Mouse (Mus musculus): ENCODE measurements around the gene Spdye4c.

Spdye4c gene

DNA sequence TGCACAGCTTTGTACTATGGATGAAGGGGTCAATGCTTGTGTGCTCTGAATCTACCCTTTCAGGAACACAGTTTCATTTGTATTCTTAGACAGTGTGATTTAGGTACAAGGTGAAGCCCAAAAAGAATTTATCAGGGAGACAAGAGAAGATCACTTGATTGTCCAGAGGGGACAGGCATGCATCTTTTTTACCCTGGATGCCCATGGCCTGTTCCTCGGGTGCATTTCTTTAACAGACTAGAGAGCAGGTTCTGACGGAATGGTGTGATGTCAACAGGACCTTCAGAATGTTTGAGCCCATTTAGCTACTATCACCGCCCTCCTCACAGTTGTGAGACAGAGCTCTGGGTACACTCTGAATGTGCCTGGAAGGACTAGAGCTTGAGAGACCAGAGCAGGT, at the start of gene Spdye4c:
Gene Spdye4c (plus strand): TSS at position 301 of the 400 bp plus-strand sequence.
- no peak for DNase-seq (ENCODE audit: extremely low spot score, low spot score)

GRCm38 (mm10) chr2:128543495-128543894, 47.5 kb upstream of the Spdye4c start:
- no peak for DNase-seq (ENCODE audit: extremely low spot score, low spot score)

- peak; percentile 50 for DNase-seq (ENCODE audit: extremely low spot score, low spot score)
Measured at GRCm38 (mm10) chr2:128544421-128545137, 46.4 kb upstream of the Spdye4c start.

DNA sequence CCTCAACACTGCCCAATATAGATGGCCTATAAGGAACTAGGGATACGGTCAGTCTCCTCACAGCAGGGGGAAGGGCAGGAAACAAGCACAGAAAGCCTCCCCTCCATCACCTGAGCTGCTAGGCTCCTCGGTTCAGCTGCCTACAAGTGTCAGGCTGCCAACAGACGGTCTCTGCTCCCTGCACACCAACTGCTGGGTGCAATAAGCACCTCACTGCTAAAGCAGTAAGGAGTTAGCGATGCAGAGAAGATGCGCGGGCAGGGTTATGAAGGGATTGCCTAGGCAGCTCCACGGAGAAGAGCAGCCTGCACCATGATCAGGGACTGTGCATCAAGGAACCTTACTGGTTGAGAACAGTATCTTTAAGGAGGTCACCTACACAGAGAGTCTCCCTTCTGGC, 45.6 kb upstream of the Spdye4c start:
- DNase-seq (ENCODE audit: extremely low spot score, low spot score), result no peak

DNA sequence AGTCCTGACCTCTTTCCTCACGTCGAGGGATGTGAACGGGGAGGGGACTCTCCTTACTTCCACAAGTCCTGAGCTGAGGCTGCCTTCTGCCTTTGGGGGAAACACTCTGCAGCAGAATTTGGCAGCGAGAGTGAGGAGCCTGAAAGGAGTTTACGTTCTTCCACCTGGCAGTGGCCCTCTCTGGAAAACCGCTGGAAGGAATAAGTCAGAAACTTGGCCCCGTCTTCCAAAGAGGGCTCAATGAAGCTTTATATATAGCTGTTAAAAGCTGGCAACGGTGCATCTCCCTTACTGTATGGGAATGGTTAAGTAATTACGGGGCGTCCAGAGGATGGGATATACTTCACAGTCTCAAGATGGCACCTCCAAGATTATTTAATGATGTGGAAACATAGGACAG, 43.9 kb upstream of the Spdye4c start:
- no peak for DNase-seq (ENCODE audit: extremely low spot score, low spot score)

- no peak for DNase-seq (ENCODE audit: extremely low spot score, low spot score)
Measured at GRCm38 (mm10) chr2:128548262-128548661, 42.7 kb upstream of the Spdye4c start.

- peak; percentile 25 for DNase-seq (ENCODE audit: extremely low spot score, low spot score)
Measured at GRCm38 (mm10) chr2:128549561-128549960, 41.4 kb upstream of the Spdye4c start.

DNA sequence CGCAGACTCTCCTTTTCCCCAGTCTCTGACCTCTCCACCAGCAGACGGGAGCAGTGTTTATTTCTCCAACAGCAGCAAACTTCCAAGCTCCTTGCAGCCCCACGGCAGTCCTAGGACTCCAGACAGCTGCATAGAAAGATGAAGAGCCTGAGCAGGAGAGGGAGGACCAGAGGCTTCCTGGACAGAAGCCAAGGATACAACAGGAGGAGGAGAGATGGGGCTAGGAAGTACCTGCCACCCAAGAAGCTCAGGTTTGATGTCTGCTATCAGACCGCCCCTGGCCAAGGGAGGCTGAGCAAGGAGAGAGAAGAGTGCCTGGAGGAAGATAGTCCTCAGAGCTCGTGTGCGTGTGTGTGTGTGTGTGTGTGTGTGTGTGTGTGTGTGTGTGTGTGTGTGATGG, 41.0 kb upstream of the Spdye4c start:
- DNase-seq (ENCODE audit: extremely low spot score, low spot score), result no peak

DNA sequence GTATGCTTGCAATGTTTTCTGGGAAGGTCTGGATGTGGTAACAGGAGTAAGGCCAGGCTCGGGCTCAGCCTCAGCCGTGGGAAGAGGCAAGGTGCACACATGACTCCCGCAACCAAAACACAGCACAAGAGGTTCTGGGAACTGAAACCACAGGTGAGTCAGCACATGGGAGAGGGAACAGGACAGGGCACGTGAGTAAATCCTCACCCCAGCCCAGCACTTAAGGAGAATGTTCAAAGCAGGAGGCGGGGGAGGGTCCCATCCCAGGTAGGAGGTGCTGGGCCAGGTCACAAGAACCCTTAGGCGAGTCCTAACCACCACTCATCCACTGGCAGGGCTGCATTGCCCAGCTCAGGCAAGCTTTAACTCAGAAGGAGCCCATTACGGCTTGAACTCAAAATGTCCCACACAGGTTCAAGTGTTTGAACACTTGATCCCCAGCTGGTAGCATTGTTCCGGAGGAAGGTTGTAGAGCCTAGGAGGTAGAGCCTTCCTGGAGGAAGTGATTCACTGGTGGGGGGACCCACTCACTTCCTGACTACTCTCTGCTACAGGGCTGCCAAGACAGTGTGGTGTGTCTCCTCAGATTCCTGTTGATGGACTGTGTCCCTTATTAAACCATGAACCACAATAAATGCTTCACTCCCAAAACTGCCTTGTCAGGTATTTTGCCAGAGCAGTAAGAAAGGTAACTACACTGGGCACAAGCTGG, 38.8 kb upstream of the Spdye4c start:
- DNase-seq (ENCODE audit: extremely low spot score, low spot score), result no peak

- DNase-seq (ENCODE audit: extremely low spot score, low spot score), result no peak
Measured at GRCm38 (mm10) chr2:128552798-128553720, 38.0 kb upstream of the Spdye4c start.

GRCm38 (mm10) chr2:128555082-128555481, 35.9 kb upstream of the Spdye4c start:
- DNase-seq (ENCODE audit: extremely low spot score, low spot score), result no peak

- DNase-seq (ENCODE audit: extremely low spot score, low spot score), result no peak
Measured at GRCm38 (mm10) chr2:128564195-128564594, 26.8 kb upstream of the Spdye4c start.

GRCm38 (mm10) chr2:128565904-128566303, 25.1 kb upstream of the Spdye4c start:
- DNase-seq (ENCODE audit: extremely low spot score, low spot score), result no peak

DNA sequence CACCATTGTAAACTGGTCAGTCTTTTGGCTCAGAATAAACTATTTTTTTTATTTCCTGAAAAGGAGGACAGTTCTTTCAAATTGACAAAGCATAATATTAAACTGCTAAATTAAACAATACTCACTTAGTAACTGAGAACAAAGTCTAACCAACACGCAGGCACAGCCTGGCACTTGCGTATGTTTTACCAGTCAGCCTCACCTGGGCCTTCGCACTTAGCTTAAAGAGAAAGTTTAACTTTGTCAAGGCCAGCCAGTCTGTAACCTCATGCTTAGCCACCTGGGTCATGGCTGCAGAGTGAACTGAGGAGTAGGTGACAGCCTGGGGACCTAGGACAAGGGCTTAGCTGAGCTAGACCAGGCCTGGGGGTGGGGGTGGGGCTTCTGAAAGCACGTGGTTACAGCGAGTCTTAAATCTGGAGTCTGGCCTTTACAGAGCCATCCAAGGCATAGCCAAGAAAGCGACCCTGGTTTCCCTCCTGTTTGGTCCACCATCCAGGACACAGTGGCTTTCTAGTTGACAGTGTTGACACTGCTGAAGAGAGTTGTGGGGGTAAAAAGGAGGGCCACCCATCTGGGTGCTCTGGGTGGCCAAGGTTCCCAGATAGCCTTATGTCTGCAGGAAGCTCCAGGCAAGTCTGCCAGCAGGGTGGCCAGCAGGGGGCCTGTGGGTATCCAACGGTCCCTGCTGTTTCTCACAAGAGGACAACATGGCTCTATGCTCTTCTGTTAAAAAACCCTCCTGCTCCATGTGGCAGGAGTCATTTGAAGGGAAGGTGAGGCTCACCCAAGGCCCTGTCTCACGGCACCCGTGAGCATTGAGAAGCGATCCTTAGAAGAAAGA, 24.5 kb upstream of the Spdye4c start:
- DNase-seq (ENCODE audit: extremely low spot score, low spot score), result no peak

DNA sequence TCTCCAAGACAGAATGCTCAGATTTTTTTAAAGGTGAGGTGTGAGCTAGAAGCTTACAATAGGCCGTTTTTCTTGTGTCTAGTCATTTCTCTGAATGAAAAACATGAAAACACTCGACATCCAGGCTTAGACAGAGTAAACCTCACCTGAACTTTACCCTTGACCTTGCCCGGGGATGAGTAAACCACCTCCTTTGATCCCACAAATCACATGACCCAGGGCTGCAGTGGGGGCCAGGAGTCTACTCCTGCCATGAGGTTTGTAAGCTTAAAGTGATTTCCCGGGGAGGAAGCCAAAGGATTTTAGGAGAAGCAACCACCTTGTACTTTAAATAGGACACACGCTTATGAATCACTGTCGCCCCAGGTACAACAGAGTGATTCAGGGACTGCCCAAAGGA, 23.0 kb upstream of the Spdye4c start:
- no peak for DNase-seq (ENCODE audit: extremely low spot score, low spot score)

GRCm38 (mm10) chr2:128568490-128568889, 22.5 kb upstream of the Spdye4c start:
- DNase-seq (ENCODE audit: extremely low spot score, low spot score), result no peak

DNA sequence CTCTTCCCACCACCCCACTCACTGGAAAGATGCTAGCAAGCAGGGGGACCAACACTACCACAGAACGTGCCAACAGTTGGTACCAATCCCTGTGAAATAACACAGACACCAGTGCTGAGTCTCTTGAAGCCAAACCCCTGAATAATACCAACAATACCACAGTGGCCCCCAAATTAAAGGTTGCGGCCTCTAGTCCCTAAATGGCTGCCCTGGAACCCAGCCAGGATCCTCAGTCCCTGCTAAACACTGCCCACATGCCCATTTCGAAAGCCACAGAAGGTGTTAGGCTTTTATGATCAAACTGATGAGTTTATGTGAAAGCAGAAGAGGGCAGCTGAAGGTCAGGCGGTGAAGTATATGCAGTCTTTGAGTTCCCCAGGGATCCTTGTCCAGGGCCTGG, 20.0 kb upstream of the Spdye4c start:
- DNase-seq (ENCODE audit: extremely low spot score, low spot score), result no peak

- peak; percentile 84 for DNase-seq (ENCODE audit: extremely low spot score, low spot score)
Measured at GRCm38 (mm10) chr2:128572726-128573624, 18.0 kb upstream of the Spdye4c start.

DNA sequence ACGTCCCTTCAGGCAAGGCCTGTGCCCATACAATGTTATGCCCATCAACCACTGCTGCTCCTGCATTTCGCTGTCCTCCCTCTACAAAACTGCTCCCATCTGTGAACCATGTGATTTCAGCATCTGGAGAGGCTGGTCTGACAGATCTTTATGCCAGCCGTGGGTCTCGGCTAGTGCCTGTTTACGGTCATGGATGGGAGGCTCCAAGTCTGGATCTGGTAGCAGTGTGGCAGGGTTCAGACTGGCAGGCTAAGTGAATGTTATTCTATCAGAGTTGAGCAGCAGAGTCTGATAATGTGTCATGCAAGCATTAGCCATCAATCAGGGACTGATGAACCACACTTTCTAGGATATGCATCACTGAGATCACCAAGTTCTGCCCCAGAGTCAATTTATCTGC, 8.1 kb upstream of the Spdye4c start:
- DNase-seq (ENCODE audit: extremely low spot score, low spot score), result no peak

DNA sequence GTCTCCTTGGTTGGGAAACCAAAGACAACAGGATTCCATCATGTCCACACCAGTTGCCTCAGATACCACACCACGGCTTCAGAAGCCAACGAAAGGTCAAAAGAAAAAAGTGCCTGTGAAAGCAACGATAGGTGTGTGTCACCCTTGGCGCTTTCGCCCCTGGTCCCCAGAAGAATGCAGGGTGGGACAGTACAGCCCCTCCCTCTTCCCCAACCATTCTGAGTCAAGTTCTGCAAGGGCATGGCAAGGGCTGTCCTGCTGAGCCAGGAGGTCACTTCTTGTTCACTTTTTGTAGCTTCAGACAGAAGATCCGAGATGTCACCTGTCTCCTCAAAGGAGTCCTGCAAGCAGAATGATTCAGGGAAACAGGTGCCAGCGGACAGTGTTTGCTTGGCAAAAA, 1.3 kb downstream of the Spdye4c start:
- DNase-seq (ENCODE audit: extremely low spot score, low spot score), result no peak

All from neural tube, embryonic 10.5 days (tissue).